Mouse (Mus musculus) cerebellum, adult 18-20 months (tissue): ENCODE results near the gene Zfp385c.

Experiments used
- DNase-seq, 2 experiments: peaks; one replicate each; pipeline ENCODE4 v3.0.0; 2021

Gene Zfp385c

DNA sequence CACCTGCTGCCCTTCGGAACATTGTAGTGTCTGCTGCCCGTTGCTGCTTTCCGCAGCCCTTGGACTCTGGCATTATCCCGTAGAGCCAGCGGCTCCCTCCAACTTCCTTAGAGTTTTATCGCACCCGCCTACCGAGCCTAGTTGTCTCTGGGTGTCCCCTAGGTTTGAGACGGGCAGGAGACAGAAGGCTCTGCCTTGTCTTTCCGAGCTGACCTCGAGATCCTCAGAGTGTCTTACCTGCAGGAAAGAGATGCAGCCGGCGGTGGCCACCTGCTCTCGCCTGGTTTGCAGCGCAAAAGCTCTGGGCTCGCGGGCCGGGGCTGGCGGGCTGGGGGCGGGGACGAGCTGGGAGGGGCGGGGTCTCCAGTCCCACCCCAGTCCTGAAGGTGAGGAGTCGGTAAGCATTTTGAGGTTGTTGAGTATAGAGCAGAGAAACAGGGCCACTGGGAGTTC is at the start of gene Zfp385c:
Zfp385c (minus strand) TSS at position 292 of the 453 bp plus-strand sequence.
- no peak for DNase-seq

DNA sequence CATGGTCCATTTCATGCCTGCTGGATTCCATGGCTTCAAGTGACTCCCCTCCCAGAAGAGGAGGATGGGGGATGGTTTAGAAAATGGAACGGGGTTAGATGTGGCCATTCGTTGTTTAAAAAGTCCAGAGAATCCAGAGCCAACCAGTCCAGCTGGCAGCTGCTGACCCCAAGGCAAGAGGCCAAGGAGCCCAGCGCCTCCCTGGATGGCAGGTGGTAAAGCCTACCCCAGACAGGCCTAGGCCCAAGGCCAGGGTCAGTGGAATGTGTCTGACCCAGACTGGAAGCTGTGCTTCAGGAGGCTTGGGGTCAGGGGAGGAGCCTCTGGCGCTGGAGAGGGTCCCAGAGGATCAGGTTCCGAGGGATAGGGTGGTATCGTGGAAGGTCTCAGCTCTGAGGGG is 49.1 kb upstream of the Zfp385c start:
- DNase-seq: peak in 1 of 2 experiments; percentile 18

DNA sequence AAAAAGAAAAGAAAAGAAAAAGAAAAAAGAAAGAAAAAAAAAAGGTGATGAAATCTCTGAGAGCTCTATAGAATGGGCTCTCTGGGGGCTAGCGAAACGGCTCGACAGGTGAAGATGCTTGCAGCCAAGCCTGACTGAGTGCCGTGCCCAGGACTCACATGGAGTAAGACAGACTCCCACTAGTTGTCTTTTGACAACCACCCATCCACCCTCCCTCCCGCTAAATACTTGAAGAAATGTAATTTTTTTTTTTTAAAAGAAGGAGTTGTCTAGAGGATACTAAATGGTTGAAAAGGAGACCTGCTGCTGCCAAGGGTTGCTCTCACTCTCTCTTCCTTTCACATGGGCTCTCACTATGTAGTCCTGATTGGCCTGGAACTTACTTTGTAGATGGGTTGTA is 46.5 kb upstream of the Zfp385c start:
- no peak for DNase-seq

DNA sequence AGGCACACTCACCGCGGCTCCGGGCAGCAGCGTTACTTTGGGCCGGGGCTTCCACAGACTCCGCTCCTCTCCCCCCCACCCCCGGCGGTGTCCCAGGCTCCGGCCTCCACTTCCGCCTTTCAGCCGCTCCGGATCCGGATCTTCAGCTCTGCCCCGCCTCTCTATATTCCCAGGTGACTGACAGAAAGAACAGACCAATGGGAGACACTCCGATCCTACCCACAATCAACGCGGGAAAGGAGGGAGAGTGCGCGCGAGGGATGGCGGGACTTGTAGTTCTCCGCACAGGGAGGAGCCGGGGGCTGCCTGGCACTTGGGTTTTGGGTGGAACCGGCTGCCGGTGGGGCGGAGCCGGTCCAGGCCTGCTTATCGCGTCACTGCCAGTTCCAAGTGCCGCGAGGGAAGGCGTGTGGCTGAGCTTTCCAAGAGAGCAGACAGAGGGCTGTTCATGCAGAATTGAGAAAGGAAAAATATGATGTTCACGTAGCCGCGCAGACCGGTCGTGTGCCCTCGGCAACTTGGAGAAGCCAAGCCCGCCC is 45.9 kb upstream of the Zfp385c start, which contains the start of gene Rab5c:
Rab5c (minus strand) TSS at position 150 of the 539 bp plus-strand sequence.
- peak; percentile 98 to 100 for DNase-seq

DNA sequence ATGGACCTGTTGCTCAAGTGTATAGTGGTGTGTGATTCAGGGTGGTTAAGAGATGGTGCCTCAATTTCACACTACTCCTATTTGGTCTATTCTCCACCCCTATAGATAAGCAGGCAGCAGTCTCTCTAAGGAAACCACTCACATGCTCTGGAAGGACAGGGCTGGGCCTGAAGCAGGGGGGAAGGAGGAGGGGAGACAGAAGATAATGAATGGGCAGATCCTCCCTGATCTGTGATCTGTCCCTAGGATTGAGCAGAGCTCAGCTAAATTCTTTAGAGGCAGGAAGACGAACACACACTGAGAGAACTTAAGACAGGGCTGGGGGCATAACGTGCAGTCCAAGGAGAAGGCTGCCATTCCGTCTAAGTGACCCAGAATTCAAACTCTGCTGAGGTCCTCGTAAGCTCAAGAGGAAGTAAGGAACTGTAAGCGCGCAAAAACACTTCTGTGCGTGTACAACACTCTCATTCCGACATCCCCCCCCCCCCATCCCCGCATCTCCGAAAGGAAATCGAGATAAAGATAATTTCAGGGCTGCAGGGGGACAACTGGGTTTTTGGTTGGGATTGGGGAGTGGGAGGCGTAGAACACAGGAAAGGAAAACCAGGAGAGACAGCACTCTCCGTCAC is 45.0 kb upstream of the Zfp385c start:
- DNase-seq: no peak

DNA sequence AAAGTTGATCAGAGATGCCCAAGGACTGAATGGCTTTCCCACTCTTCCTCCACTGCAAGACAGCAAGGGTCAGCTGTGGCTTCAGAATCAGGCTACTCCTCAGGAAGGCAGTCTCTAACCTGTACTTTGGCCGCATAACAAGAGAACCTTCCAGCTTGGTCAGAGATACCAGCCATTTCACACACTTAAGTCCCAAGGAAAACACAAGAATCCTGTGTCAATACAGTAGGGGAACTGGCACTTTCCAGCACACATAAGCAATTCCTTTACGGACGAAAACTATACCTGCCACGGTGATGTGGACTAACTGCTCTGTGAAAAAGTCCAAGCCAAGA is 44.5 kb upstream of the Zfp385c start:
- no peak for DNase-seq

DNA sequence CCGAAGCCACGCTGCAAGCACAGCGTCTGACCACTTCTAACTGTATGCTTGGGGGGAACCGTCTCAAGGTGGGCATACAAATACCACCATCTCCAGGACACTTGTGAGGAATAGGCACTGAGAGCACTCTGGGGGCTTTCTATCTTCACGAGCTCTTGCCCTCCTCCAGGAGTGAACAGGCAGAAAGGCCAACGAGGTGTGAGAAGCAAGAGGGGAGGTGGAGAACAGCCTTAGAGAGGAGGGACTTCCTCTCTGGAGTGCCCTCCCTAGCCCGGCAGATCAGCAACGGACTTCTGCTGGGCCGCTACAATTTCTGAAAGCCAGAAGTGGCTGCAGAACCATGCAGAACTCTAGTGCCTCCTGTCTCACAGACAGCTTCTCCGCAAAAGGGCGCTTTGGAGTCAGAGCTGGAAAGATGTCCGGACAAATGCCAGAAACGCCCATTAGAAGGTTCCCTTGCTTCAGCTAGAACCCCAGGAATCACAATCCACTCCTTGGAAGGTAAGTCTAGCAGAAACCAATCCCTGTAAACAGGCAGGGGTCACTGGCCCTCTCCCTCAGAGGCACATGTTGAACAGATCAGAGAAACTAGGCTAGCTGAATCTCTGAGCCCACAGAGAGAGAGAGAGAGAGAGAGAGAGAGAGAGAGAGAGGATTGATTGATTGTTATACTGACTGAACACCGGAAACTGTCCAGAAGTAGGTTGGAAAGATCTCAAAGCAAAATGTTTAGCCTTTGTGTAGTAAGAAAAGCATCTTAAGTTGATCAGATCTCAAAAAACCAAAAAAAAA is 43.9 kb upstream of the Zfp385c start:
- DNase-seq: no peak

DNA sequence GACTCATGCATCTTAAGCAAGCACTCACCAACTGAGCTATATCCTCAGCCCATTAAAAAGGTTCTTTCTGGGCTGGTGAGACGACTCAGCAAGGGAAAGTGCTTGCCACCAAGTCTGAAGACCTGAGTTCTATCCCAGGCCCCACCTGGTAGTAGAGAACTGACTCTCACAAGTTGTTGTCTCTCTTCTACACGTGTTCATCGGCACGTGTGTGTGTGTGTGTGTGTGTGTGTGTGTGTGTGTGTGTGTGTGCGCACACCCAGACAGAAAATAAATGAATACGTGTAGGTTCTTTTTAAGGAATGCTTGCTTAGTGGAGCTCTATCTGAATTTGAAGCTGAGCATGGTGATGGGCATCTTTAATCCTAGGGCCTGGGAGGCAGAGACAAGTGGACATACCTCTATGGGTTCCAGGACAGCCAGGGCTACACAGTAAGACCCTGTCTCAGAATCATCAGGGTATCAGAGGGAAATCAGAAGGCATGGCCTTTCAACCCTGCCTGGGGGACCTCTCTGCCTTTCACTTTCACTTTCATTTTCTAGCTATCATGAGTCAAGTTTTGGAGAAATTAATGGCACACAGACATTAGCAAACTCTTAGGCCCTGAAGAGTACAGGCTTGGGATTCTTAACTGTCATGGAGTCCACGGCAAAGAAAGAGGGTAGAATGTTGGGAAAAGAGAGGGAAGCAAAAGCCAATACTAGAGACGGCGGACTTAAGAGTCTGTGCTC is 43.0 kb upstream of the Zfp385c start:
- no peak for DNase-seq

DNA sequence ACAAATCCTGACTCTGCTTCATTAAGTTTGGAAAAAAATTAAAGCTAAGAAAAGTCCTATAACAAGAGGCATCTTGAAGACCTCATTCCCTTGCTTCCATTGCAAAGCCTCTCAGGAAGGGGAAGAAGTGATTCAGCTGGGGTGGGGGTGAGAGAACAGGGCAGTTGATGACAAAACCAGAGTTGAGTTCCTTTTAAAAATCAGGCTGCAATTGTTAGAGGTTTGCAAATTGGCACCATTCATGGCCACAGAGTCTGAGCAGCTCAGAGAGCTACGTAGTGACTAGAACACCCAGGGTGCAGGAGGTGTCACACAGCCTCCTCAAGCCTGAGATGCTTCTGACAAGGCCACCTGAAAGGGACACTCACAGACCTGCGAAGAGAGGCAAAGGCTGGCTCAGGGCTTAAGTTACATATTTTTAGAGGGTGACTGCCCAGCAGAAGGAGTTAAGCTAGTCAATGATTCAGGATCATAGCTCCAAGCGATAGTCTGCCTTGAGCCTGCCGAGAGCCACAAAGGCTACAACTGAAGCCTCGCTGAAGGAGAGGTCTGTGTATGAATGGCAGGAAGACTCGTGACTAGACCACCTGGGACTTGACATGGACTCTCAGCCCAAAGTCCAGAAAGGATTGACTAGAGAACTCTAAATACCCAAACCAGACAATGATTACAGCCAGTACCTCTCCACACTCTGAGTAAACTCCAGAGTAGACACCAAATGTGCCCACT is 38.4 kb upstream of the Zfp385c start:
- no peak for DNase-seq

DNA sequence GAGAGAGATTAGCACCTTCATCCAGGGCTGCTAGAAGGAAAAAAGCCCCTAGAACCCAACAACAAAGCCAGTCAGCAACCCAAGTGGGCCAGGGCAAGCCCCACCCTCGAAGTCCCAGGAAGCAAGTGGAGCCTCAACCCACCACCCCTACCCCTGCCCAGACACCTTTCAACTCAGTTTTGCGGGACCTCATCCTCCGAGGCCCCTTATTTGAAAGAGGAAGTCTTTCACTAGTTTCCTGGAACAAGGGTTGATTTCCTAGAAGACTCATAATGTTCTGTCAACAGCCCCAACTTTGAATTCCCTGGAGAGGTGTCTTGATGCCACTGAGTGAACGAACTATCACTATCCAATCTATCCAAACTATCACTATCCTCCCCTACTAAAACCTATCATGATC is 37.7 kb upstream of the Zfp385c start:
- DNase-seq: no peak

DNA sequence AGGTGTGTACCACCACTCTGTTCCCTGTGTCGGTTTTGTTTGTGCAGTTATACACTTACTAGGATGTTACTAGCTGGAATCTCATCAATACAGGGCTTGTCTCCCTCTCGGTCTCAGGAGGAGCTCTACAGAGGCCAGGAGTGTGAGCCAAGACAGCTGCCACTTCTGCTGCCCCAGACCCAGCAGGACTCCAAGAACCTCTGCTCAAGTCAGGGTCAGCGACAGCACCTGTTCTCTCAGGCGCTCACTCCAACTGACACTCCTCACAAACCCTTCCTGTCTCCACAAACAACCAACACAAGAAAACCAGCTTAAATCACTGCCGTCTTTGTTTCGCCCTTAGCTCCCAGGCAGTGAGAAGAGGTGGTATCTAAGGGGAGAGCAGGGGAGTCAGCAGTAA is 36.3 kb upstream of the Zfp385c start:
- no peak for DNase-seq

DNA sequence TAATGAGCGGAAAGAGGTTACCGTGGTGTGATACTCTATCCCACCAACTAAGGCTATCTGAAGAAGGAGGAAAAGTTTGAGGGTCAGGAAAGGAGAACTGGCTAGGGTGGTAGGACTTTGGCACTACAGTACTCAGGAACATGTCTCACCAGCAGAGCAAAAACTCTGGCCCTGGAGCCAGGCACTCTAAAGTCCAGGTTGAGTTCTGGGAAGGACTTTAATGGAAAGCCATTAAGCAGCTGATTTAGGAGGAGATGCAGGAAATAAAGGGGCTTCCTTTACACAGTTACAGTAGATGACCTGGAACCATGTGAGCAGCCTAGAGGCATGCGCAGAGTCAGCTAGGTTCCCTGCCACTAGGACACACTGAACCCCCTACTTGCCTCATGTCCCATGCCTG is 34.9 kb upstream of the Zfp385c start:
- no peak for DNase-seq

DNA sequence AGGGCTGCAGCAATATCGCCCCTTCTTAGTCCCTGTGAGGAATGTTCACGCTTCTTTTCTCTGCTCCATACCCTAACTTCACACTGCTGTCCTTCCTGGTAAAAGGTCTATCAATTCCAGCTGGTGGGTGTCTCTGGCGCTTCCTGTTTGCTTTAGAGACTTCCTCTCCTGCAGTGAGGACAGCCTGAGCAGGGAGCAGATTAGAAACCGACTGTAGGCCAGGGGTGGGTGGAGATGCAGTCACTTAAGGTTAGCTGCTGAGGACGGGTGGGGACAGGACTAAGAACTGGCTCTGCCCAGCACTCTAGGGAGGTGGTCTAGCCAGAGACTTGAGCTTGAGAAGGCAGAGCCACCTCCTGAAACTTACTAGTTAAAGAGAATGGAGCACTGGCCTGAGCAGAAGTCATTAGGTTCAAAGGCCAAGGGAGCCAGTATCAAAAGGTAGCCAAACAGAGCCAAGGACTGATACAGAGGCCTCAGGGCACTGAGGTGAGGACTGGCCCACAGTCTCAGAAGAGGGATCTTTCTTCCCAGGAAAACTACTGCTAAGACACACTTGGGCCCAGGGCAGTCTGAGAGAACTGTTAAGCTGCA is 32.8 kb upstream of the Zfp385c start:
- DNase-seq: no peak

DNA sequence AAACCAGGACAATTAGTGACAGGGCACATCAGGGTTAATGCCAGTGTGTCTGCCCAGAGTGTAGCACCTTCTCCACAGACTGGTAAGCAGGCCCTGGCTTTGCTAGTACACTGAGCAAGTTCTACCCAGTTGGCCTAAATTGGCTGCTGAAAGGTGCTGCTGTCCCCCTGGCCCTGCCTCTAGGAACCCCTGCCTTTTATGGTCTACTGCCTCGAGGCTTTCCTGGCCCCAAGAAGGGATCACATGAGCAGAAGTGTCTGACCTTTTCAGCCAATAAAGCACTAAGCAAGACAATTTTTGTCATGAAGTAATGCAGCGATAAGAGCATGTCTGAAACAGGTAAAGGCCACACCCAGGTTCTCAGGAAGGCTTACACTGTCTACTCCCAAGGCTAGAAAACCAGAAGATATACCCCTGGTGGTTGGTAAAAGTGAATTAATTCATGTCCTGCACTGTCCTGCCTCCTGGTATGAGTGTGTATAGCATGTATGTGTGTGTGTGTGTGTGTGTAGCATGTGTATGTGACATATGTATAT is 30.3 kb upstream of the Zfp385c start:
- no peak for DNase-seq

DNA sequence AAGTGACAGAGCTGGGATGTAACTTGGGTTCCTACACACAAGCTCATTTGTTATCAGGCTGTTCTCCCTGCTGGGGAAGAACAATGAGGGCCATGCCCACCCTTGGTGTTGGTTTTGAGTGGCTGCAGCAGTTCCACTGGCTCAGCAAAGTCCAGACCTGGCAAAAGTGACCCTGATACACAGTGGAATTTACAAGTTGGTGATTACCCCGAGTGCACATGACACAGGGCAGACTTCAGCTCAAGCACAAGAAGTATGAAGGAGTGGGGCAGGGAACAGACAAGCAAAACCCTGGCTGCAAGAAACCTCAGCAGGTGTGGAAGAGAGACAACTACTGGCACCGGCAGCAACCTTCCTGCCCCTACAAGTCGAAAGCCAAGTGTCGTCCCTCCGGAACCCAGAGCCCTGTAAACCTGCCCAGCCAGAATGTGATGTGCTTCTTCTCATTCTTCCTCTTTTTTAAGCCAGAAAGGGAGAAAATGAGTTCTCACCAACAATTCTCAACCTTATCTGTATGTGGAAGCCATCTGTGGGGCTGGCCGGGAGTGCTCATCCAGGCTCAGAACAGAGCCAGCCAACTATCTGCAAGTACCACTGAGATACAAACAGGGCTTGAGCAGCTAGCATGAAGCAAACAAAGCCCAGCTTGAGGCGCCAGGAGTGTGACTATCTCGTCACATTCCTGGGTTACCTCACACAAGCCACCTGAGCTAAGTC is 29.7 kb upstream of the Zfp385c start:
- DNase-seq: no peak

DNA sequence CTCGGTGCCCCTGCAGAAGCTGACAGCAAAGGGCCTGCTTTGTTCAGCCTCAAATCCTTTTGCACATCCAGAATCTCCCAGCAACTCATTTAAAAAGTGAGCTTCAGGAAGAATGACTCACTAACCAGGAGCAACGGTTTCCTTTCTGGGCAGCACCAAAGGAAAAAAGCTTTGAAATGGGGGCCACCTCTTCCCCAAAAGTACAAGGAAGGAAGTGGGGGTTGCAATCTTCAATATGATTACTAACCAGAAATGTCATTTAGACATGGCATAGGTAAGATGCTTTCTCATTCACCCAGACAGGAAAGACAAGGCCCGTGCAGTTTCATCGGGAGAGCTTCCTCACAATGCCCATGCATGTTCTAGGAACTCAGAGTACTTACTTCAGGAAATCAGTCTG is 29.0 kb upstream of the Zfp385c start:
- no peak for DNase-seq

DNA sequence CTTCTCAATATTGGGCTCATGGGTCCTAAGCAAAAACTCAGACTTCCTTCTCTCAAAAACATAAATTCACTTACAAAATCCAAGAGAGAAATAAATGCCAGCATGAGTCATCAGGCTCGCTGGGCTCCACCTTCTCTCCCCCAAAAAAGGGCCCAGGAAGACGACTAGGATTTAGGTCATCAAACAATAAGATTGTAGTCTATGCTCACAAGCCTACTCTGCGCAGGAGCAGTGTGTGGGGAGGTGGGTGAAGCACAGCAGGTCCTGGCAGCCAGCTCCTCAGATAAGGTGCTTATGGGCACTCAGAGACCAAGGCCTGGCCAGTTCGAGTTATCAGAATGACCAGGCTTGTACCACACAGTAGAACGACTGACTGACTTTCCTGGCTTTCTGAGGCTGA is 28.1 kb upstream of the Zfp385c start:
- no peak for DNase-seq

DNA sequence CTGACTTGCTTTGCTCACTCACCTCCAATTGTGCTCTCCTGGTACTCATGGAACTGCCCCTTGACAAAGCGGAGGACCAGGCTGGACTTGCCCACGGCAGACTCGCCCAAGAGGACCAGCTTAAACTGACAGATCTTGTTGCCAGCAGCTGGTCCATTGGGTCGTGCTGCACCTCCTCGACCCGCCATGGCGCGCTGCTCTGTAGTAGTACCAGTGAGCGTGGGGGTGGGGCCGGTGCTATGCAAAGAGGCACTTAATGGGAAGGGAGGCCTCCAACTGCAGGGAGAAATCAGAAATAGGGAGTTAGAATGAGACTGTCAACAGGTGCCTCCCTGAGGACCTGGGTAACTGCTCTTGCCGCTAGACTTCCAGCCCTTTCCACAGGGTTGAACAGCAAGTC is 27.6 kb upstream of the Zfp385c start:
- DNase-seq: no peak

DNA sequence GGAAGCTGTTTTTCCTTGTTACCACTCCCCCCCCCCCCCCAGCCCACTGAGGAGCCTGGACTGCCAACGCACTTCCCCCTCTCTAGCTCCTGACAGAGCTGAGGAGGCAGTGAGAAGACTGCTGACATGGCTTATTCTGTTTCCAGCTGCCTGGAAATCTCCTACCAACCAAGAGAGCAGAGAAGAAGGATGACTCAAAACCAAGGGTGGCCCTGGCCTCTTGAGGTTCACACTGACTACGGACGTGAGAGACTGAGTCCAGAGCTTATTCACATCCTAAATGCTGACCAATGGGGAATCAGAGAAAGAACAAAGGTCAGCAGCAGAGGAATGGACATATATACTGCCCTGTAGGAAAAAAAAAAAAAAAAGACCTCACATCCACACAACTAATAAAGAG is 27.1 kb upstream of the Zfp385c start:
- no peak for DNase-seq

DNA sequence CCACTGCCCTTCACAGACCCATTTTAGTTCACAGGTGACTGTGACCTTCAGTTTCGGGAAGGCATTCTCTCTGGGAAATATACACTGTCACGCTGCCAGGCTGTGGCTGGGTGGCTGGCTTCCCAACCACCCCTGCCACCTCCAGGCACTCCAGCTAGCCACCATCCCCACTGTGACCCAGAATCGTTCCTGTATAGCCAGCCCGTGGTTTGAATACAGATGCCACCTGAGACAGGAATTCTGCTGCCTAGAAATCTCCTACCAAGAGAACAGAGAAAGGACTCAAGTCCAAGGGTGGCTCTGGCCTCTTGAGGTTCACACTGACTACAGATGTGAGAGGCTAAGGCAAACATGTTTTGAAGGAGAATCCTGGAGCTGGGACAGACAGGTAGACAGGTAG is 26.6 kb upstream of the Zfp385c start:
- no peak for DNase-seq

DNA sequence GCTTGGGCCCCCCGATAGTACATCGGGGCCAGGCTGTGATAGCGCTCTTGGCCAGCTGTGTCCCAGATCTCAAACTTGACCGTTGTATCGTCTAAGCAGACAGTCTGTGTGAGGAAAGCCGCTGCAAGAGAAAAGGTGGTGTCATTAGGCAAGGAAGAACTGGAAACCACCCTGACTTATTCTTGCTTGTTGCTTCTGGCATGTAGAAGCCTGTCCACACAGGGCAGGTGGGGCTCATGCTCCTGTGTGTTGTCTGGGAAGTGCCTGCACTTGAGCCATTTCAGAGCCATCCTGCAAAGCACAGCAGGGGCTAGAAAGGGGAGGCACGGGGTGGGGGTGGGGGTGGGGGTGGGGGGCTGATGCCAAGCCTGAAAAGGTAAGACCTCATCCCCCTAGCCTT is 26.2 kb upstream of the Zfp385c start:
- no peak for DNase-seq

DNA sequence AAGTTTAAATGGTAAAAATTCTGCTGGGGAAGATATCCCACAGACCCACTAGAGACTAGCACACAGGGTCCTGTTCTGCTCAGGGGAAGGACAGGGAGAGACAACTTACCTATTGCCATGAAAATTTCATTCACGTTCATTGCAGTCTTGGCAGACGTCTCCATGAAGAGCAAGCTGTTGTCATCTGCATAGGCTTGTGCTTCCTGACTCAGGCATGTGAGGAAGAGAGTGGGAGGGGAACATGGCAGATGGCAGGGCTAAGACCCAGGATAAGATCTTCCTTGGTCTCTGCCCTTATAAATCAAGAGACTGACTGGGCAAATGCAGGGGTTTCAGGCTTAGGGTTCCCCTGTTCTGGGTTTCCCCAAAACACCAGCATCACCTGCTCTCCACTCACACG is 24.4 kb upstream of the Zfp385c start:
- DNase-seq: no peak
